Mouse (Mus musculus) ovary, adult 10 weeks (tissue): Measurements from ENCODE around the gene Gm3488. TPM values are rescaled to one million over a fixed set of nuclear protein-coding genes. Genes with fewer than 3 reads are reported as not detected.

Experiments used
- polyA plus RNA-seq: library from polyadenylated mRNA; stranded (reverse); fragments of 350-450 nt; fragmentation: Illumina TruSeq; extraction: RNeasy Lipid Tissue Mini Kit (QIAGEN cat#74804); gene quantifications from one replicate; pipeline ENCODE4 v1.2.3, GENCODE M21; 2014

Gm3488 gene
- polyA plus RNA-seq = not detected

GRCm38 (mm10) chr14:5501374-5501773 is at the start of gene Gm3488:
TSS of gene Gm3488 (plus strand) at chr14:5501674.

GRCm38 (mm10) chr14:5455367-5455766 is 46.1 kb upstream of the Gm3488 start, which contains the start of gene Gm3194:
TSS of gene Gm3194 (minus strand) at chr14:5455467.

GRCm38 (mm10) chr14:5477730-5478129 is 23.7 kb upstream of the Gm3488 start, which contains the start of gene Gm8246:
TSS of gene Gm8246 (minus strand) at chr14:5477830.

GRCm38 (mm10) chr14:5483907-5484306 is 17.6 kb upstream of the Gm3488 start, which contains the start of gene Gm3187:
TSS of gene Gm3187 (plus strand) at chr14:5484207.

GRCm38 (mm10) chr14:5538196-5538595 is 36.7 kb downstream of the Gm3488 start, which contains the start of gene Gm3532:
TSS of gene Gm3532 (plus strand) at chr14:5538496.

Other genes with a start within 250 kb of the Gm3488 start
- gene Gm3526, start 241.1 kb upstream of the Gm3488 start, polyA plus RNA-seq = not detected
- gene Gm3542, start 166.7 kb upstream of the Gm3488 start, polyA plus RNA-seq = not detected
- gene Gm3500, start 112.6 kb upstream of the Gm3488 start, polyA plus RNA-seq = not detected
- 0.26 TPM for gene Gm3194, start 46.2 kb upstream of the Gm3488 start, polyA plus RNA-seq
- gene Gm8246, start 23.8 kb upstream of the Gm3488 start, polyA plus RNA-seq = not detected
- not detected for gene Gm3187, start 17.5 kb upstream of the Gm3488 start, polyA plus RNA-seq
- gene Gm3532, start 36.8 kb downstream of the Gm3488 start, polyA plus RNA-seq = not detected
- not detected for gene Gm8265, start 131.4 kb downstream of the Gm3488 start, polyA plus RNA-seq
- gene Gm9603, start 185.8 kb downstream of the Gm3488 start, polyA plus RNA-seq = not detected
- not detected for gene Gm3373, start 239.9 kb downstream of the Gm3488 start, polyA plus RNA-seq